Mouse (Mus musculus) testis, adult 2 months (tissue): ENCODE results near the gene Asb13. TPM values are rescaled to one million over a fixed set of nuclear protein-coding genes. Genes with fewer than 3 reads are reported as not detected.

ENCODE experiments used
- H3K27ac ChIP-seq: fragments of 200-500 bp; 2 replicates; pipeline ENCODE4 v1.5.1; 2012; ENCODE audit warnings: low read depth, low read length; ENCODE audit not compliant: control insufficient read depth, insufficient read depth
- H3K27me3 ChIP-seq: fragments of 200-500 bp; 2 replicates; pipeline ENCODE4 v1.6.1; 2012; ENCODE audit warnings: mild to moderate bottlenecking, low read length, moderate library complexity; ENCODE audit not compliant: control insufficient read depth, insufficient read depth
- H3K36me3 ChIP-seq: fragments of 200-500 bp; 2 replicates; pipeline ENCODE4 v1.6.1; 2012; ENCODE audit warnings: mild to moderate bottlenecking, low read length; ENCODE audit not compliant: control insufficient read depth, insufficient read depth
- H3K4me1 ChIP-seq: fragments of 200-500 bp; 2 replicates; pipeline ENCODE4 v1.6.1; 2012; ENCODE audit warnings: low read length; ENCODE audit not compliant: control insufficient read depth, insufficient read depth
- H3K4me3 ChIP-seq: fragments of 200-500 bp; 2 replicates; pipeline ENCODE4 v1.5.1; 2012; ENCODE audit warnings: low read depth, mild to moderate bottlenecking, low read length, moderate library complexity, mixed read lengths; ENCODE audit not compliant: control insufficient read depth
- CTCF ChIP-seq: fragments of 200-500 bp; IDR thresholded peaks from 2 replicates; pipeline ENCODE4 v1.5.1; 2012; ENCODE audit warnings: low read depth, mild to moderate bottlenecking, inconsistent platforms, low read length, moderate library complexity; ENCODE audit not compliant: control insufficient read depth, insufficient read depth, insufficient replicate concordance
- POLR2A ChIP-seq: fragments of 200-500 bp; IDR thresholded peaks from 2 replicates; pipeline ENCODE4 v1.6.1; 2012; ENCODE audit warnings: low read depth, mild to moderate bottlenecking, inconsistent platforms, low read length, moderate library complexity; ENCODE audit not compliant: control insufficient read depth
- polyA plus RNA-seq: library from polyadenylated mRNA; depleted of rRNA; stranded (reverse); fragments of >200 nt; gene quantifications from 2 replicates; pipeline ENCODE4 v1.2.3, GENCODE M21; 2012; rRNA removed

Asb13 gene
- polyA plus RNA-seq, 1 experiment = 0.46 TPM

- Histone ChIP-seq H3K4me3 (no peak overlapping the region), H3K27me3 (no peaks in the 10 kb centered on the region), H3K4me1 (no peaks in the 10 kb centered on the region), H3K36me3 (no peaks in the 10 kb centered on the region), H3K27ac (no peak overlapping the region)
- no peak for TF ChIP-seq CTCF
- no peak for TF ChIP-seq POLR2A
Observed at GRCm38 (mm10) chr13:3700752-3701151, 66.9 kb downstream of the Asb13 start.

Other genes with a start within 250 kb of the Asb13 start
- gene Gdi2, start 96.0 kb upstream of the Asb13 start, polyA plus RNA-seq = 214 TPM in 2 replicates
- gene Fam208b, start 22.9 kb upstream of the Asb13 start, polyA plus RNA-seq = 20.9 and 25.5 TPM in 2 replicates
- 0.16 and 1.6 TPM in 2 replicates for gene Calml3, start 170.3 kb downstream of the Asb13 start, polyA plus RNA-seq
- 0.35 and 0.38 TPM in 2 replicates for gene Calm4, start 203.7 kb downstream of the Asb13 start, polyA plus RNA-seq
- not detected in 2 replicates for gene Calm5, start 220.1 kb downstream of the Asb13 start, polyA plus RNA-seq